Mouse (Mus musculus): ENCODE measurements around the gene Hoxd10. TPM values are rescaled to one million over a fixed set of nuclear protein-coding genes. Genes with fewer than 3 reads are reported as not detected.

Gene Hoxd10
- total RNA-seq (2023), result not detected

GRCm38 (mm10) chr2:74691022-74691951, at the start of gene Hoxd10:
Gene Hoxd10 (plus strand): TSS chr2:74691924.

GRCm38 (mm10) chr2:74659507-74660005, 32.2 kb upstream of the Hoxd10 start, which contains the start of gene Evx2:
Gene Evx2 (minus strand): TSS chr2:74659557.

GRCm38 (mm10) chr2:74667842-74668357, 23.8 kb upstream of the Hoxd10 start, which contains the start of gene Hoxd13:
Gene Hoxd13 (plus strand): TSS chr2:74668310.

DNA sequence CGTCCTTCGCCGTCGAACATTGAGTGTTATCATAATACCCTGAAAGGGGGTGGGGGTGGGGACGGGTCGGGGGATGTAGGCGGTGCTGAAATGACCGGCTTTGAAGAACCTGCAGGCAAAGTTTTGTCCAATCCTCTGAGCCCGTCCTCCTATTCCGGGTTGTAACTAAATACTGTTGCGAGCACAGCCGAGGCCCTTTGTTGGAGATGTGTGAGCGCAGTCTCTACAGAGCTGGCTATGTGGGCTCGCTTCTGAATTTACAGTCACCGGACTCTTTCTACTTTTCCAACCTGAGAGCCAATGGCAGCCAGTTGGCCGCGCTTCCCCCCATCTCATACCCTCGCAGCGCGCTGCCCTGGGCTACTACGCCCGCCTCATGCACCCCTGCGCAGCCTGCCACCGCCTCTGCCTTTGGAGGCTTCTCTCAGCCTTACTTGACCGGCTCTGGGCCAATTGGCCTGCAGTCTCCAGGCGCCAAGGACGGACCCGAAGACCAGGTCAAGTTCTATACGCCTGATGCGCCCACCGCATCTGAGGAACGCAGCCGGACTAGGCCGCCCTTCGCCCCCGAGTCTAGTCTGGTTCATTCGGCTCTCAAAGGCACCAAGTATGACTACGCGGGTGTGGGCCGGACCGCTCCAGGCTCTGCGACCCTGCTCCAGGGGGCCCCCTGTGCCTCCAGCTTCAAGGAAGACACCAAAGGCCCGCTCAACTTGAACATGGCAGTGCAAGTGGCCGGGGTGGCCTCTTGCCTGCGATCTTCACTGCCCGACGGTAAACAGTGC, 16.7 kb upstream of the Hoxd10 start, which contains the start of gene Hoxd12:
Gene Hoxd12 (plus strand): TSS at position 133 of the 785 bp plus-strand sequence.

GRCm38 (mm10) chr2:74678891-74679595, 12.7 kb upstream of the Hoxd10 start, which contains the start of gene Hoxd11:
Gene Hoxd11 (plus strand): TSS chr2:74679557.

DNA sequence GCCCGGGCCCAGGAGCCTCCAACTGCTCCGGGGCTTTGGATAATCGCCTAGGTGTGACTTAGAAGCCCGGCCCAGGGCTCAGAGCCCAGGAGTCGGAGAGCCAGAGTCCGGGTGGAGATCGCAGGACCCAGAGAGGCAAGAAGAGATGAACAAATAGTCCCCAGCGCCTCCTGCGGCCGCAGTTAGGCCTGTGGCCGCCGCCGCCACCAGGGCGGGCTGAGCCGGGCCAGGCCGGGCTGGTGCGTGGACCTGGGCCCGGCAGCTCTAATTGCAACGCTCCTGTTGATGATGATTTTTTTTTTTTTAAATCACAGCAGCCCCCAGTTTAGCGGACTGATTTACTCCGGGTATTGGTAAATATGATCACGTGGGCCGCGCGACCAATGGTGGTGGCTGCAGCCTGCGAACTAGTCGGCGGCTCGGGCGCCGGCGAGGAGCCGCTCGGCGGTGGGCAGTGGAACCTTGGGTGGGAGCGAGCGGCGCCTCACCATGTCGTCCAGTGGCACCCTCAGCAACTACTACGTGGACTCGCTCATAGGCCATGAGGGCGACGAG, 5.9 kb downstream of the Hoxd10 start, which contains the start of gene Hoxd9:
Gene Hoxd9 (plus strand): TSS at position 161 of the 555 bp plus-strand sequence.

DNA sequence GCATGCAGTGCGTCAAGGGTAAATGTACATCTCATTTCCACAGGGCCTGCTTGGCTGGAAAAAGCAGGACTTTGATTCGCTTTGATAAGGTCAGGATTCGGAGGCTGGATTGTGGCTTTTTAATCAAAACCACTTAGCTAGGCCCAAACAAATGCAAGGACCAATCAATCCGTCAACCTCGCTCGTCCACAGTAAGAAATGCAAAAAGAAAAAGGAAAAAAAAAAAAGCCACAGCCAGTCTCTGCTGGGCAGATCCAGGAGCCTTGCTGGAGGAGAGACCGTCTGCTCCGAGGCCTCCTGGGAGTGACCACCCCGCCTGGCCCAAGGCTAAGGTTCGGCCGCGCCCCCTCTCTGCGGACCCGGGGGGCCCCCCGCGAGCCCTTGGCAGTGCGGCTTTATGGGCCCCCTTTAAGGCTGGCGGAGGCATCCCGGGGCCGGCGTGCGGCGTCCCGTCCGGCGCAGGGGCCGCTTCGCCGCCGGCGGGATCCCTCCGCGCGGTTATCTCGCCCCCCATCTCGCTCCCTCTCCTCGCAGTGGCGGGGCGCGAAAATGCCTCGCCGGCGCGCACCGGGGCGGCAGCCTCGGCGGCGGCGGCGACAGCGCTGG, 12.8 kb downstream of the Hoxd10 start, which contains the start of gene Hoxd8:
Gene Hoxd8 (plus strand): TSS at position 223 of the 606 bp plus-strand sequence.

DNA sequence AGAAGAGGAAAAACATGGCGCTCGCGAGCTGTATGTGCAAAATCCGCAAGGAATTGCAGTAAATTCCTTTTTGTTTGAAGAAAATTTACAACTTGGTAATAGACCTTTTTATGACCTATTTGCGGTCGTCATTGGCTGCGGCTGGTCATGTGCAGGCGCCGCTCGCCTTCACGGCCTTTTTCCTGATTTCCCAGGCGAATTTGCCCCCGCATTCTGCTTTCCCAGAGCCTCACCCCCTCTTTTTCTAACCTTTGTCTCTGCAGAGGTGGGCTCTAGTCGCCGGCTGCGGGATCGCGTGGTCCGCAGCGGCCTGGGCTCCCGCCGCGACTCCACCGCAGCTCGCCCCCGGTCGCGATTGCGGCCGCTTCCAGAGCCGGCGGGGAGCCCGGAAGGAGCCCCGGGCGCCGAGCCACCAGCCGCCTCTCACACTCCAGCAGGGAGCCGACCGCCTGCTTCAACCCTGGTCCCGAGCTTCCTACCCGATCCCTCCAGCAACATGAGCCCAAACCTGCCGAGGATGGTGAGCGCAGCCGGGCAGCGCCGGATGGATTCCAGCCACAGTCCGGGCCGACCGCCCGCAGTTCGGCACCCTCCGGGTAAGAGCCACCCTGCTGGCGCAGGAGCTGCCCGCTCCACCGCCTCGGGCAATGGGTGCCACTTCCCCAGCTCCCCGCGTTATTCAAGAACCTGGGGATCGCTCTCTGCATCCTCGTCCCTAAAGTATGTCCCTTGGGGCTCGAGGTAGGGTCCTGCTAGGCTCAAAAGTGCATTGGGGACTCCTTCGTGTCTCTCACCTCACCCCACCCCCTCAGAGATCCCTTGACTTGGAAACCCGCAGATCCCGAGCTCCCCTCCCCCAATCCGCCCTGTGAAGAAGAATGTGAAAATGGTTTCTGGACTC, 20.2 kb downstream of the Hoxd10 start, which contains the start of the genes Hoxd3 and Hoxd4:
Gene Hoxd3 (plus strand): TSS at position 207 of the 901 bp plus-strand sequence.
Gene Hoxd4 (plus strand): TSS at position 209 of the 901 bp plus-strand sequence.

DNA sequence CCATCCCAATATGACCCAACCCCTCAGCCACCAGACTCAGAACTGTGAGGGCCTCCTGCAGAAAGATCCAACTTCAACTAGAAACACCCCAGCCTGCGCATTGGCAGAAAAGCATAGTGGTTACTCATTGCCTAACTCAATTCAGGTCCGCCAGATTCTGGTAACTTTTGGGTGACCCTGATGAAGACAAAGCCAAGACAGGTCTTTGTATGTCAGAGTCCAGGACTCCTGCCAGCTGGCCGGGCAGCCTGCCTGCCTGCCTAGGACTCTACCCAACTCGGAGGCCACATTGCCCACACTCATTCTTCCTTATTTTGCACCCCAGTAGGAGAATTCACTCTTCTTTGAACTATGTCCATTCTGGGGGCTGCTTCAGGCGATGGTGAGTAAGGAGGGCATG, 34.8 kb downstream of the Hoxd10 start, which contains the start of gene Gm28230:
Gene Gm28230 (plus strand): TSS at position 178 of the 400 bp plus-strand sequence.

Other genes starting within 250 kb of the Hoxd10 start
- 10 to 100 TPM; 25.3 to 30.0 TPM for gene Lnpk, start 112.5 kb upstream of the Hoxd10 start, total RNA-seq (2023)
- not detected for gene Evx2, start 32.4 kb upstream of the Hoxd10 start, total RNA-seq (2023)
- not detected for gene Hoxd13, start 23.6 kb upstream of the Hoxd10 start, total RNA-seq (2023)
- not detected for gene Hoxd12, start 16.9 kb upstream of the Hoxd10 start, total RNA-seq (2023)
- not detected for gene Hoxd11, start 12.4 kb upstream of the Hoxd10 start, total RNA-seq (2023)
- gene Hoxd9, start 5.8 kb downstream of the Hoxd10 start, total RNA-seq (2023), result not detected
- gene Hoxd8, start 12.7 kb downstream of the Hoxd10 start, total RNA-seq (2023), result not detected
- not detected for gene Hoxd3, start 20.0 kb downstream of the Hoxd10 start, total RNA-seq (2023)
- not detected for gene Hoxd4, start 20.0 kb downstream of the Hoxd10 start, total RNA-seq (2023)
- gene Gm28230, start 34.8 kb downstream of the Hoxd10 start, total RNA-seq (2023), result not detected
- gene Hoxd1, start 71.1 kb downstream of the Hoxd10 start, total RNA-seq (2023), result not detected
- gene Mtx2, start 133.9 kb downstream of the Hoxd10 start, total RNA-seq (2023), result 10 to 100 TPM; 17.7 to 20.2 TPM

Measured in B cell, adult 67 days (primary cell).